Mouse (Mus musculus): ENCODE measurements around the gene Unkl.

DNA sequence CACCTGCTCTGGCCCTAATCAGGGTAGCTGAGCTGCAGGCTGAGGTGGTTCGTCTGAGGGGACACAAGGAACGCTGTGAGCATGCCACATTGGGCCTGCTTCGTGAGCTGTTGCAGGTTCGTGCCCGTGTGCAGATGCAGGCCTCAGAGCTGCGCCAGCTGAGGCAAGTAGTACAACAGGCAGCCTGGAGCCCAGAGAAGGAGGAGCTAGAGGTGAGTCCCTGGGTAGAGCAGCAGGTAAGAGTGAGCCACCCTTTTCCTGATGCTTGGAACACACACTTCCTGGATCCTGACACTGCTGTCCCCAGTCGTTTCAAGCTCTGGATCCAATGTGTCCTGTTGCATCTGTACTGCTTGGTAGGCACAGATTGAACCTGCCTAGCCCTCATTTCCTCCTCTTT lies 24.8 kb upstream of the Unkl start:
- TF ChIP-seq FLI1 (IDR thresholded peaks at IDR 0.05; ENCODE audit: low read length) (no peak), GATA1 (IDR thresholded peaks at IDR 0.05; ENCODE audit: borderline replicate concordance, low read length) (no peak)
